Mouse (Mus musculus) heart, postnatal 36 days (tissue): ENCODE results near the gene Gm1604a. TPM values are rescaled to one million over a fixed set of nuclear protein-coding genes. Genes with fewer than 3 reads are reported as not detected.
"Not testable (repeated sequence)": the region's sequence is repeated elsewhere in the genome, so short reads cannot be mapped to it uniquely, and the experiment has no call there.

Experiments used
- DNase-seq, 2 experiments: peaks; one replicate each; pipeline ENCODE4 v3.0.0; 2021 to 2022
- intact Hi-C: fragments of 180-260 bp; cut with DNase I; formaldehyde crosslinking; loops from one replicate; pipeline ENCODE4 v1.15.1; 2025
- total RNA-seq, 2 experiments: library from RNA; stranded (reverse); gene quantifications; 2 replicates each; pipeline ENCODE4 v1.2.3; 2021

Gm1604a gene
- total RNA-seq, 2 experiments from 2014 or later = not detected

DNA sequence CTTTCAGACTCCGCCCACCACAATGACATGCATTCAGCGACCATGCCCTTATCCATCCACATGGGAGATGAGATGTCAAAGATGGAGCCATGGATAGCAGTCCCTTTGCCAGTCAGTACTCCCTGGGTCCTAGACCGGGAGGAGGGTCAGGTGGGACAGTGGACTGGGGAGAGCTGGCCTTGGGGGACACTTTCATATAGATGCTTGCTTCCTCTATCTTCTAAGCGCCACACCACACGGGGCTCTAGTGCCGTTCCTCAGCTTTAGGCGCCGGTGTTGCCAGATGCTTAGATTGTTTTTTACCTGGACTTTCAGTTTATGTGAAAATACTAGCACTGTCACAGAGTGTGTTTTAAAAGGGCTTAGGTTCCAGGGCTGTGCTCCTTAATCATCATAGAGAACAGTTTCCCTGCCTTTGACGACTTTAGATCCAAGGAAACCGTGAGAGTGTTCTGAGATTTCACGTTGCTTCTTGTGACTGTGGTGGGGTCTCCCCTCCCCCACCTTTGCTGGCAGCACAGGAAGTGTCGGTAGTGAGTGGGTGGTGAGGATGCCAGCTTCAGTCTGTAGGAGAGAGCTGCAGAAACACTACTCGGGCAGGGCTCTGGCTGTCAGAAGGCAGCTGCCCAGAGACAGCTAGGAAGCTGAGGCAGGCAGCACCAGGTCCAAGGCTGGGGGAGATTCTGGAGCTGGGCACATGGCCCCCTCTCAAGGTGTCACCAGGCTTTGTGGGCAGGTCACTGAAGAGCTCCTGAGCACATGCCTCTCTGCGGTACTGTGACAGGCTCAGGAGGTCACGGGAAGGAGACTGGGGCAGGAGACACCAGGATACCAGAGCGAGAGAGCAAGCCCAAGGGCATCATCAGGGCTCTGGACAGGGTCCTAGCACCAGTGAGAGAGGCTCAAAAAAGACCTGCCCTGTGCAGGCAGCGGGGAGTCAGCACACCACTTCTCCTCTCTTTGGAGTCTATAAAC, 8.1 kb downstream of the Gm1604a start:
- intact Hi-C loops, DNase-seq: not testable (repeated sequence)

DNA sequence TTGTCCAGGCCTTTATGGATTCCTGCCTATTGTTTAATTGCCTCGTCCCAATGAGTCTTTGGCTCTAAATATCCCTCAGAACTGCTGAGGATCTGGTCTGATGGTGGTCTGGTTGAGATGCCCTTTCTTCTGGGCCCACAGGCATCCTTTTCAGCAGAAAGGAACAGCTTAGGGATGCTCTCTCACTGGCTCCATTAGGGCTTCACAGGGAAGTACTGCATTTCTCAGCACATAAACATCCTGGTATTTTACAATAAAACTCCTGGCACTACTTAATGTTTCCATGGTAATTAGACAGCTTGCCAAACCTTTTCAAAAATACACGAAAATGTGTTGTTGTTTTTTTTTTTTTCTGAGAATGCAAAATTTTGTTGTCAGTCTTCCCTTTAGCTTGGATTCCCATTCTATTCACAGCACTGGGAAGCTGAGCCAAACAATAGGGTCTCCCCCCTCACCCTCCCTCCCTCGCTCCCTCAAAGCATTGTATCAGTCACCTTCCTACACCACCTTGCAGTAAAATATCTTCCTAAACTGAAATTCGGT, 43.7 kb downstream of the Gm1604a start:
- intact Hi-C loops, DNase-seq: not testable (repeated sequence)

DNA sequence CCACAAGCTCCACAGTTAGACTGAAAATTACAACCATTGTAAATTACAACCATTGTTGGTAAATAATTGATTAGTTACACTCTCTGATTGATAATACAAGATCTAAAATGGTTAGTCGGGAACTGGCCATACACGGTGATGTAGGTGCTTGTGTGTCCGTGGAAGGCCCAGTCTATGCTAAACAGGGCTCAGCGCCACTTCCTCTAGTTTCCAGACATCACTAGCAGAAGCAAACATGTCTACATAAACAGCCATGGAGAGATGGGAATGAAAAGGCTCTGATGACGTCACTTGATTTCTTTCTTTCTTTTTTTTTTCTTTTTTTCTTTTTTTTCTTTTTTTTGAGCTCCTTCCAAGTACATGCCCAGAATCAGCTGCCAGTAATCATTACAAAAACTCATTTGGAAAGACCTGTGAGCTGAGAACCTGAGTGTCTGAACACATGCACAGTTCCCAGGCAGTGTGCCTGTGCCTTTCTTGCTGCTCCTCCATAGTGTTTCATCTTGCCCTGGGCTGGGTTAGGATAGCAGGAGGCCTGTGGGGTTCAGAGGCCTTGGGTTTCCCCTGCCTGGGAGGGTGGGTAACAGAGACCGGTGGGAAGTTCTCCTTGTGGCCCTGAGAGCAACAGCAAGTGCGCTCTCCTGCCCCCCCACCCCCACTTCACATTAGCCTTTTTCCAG, 44.3 kb downstream of the Gm1604a start:
- intact Hi-C loops, DNase-seq: not testable (repeated sequence)

DNA sequence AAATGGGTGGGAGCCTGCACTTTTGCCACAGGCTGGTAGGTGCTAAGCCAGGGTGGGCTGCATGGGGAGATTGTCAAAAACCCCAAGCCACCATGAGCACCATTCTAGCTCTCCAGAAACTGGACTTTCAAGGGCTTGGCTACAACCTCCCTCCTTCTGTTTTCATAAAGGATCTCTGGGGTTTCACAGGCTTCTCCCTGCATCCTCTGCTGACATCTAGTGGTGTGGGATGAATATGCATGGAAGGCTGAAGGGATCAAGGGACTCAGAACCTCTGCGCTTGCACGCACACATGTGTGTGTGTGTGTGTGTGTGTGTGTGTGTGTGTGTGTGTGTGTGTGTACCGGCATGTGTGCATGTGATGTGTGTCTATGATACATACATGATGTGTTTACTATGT, 49.1 kb downstream of the Gm1604a start:
- intact Hi-C loops = not testable (repeated sequence)

DNA sequence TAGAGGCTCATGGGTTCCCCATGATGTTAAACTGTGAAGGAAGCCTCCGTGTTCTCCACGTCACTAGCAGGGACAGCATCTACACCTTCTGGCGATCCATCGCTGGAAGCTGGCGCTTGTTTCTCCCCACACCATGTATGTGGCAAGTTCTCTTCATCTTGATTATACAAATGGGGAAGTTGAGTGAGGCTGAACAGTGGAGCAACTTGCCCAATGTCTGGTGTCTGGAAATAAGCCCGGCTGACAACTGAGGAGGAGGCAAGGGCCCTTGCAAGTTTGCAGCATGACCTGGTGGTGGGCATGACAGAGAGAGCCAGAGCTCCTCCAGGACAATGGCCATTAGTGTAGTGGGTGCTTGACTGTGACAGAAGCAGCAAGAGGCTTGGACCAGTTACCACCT, 50.2 kb downstream of the Gm1604a start:
- intact Hi-C loops, DNase-seq: not testable (repeated sequence)

More for the DNA sequence above, 49.1 kb downstream of the Gm1604a start:
- DNase-seq = peak; percentile 23 to 39

DNA sequence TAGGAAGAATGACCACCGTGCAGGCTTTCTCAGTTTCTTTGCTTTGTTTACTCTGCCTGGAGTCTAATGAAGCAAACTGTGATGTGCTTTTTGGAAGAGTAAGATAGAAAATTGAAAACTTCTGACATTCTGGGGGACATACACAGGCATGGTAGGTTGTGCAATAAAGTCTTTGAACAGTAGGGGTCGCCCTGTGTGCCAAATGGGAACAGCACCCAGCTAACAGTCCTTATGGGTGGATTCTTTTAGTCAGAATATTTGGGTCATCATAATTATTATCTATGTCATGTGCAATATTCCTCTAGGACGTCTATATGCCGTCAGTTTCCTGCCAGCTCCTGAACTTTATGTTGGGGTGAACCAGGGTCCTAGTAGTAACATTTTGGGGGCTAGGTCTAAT, 54.2 kb downstream of the Gm1604a start:
- DNase-seq = peak; percentile 59 to 69
- intact Hi-C loops = not testable (repeated sequence)

DNA sequence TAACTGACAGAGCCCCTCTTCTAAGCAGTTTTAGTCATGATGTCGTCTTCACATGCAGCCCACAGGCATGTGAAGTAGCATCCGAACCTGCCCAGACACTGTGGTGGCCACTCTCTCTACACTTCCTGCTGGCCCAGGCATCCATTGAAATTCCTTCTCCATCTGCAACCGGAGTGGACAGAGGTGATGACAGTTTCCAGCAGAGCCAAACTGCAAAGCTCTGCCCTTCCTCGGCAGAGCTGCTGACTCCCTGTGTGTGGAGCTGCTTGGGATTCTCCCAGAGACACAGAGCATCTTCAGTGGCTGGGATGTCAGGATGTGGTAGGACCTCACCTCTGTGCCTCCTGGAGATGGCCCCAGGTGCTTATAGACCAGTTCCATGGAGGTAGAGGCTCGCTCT, 59.2 kb downstream of the Gm1604a start:
- DNase-seq, intact Hi-C loops: not testable (repeated sequence)

DNA sequence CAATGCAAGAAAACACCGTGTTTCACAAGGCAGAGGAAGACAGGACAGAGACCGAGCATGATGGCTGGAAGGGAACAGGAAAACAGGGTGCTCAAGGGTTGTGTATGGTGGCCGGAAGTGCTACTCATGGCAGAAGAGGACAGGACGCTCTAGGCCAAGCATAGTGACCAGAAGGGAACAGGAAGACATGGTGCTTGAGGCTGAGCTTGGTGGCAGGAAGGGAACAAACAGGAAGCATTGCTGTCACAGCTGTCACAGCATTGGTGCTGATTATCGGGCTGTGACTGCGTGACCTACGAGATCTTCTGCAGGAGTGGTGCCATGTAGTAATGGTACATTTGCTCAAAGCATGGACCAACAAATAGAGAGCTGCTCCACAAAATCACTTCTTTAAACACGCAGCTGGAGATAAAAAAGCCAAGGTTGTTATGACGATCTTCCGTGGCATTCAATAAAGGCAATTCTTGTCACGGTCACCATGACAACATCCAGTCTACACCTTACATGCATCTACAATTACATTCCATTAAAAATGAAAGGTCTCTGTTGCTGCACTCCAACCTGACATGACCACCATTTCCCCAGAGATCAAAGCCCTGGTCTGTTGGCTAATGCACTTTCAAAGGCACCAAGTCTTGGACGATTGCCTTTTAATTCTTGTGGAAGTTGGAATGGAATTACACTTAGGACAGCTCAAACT, 60.3 kb downstream of the Gm1604a start:
- DNase-seq, intact Hi-C loops: not testable (repeated sequence)

DNA sequence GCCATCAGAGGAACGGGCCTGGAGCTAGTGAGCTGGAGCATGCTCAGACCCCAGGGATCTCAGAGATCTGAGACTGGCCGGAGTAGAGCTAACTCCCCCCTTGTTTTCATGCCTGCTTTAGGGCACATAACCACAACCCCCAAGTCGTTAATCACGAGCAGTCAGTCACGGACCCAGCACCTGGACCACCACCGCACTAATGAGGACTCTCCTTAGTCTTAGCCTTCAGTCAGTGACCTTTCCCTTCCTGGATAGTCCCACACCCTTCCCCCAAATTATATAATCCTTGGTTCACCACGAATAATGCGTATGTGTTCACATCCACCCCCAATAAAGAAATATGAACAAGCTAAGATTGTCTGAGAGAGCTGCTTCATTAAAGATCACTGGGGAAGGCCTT, 61.5 kb downstream of the Gm1604a start:
- intact Hi-C loops, DNase-seq: not testable (repeated sequence)

DNA sequence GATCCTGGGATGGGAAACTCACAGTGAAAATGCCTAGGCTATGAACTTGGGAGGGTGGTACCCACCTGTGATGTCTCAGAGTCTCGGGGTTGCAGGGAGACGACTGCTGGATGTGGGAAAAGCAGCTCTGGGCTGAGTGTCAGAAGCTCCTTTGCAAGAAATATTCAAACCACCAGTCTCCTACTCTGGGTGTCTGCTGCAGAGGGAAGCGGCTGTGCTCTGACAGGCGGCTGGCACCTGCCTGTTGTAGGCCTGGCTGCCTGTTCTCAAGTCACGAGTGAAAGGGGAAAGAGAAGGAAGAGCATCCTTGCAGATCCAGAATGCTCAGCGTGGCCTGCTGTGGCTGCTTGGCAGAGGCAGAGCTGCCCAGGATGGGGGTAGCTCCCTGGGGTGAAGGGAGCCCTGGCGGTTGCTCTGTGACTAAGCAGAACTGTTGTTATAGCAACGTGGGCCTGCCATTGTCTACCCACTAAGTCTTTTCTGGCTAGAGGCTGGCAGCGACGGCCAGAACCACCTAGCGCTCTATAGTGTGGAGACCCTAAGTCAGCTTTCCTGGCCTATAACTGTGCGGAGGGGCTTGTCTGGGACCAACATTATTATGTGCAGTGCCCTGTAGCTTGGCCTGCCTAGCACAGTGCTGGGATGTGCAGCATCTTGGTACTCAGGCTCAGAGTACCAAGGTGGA, 72.6 kb downstream of the Gm1604a start:
- intact Hi-C loops, DNase-seq: not testable (repeated sequence)

DNA sequence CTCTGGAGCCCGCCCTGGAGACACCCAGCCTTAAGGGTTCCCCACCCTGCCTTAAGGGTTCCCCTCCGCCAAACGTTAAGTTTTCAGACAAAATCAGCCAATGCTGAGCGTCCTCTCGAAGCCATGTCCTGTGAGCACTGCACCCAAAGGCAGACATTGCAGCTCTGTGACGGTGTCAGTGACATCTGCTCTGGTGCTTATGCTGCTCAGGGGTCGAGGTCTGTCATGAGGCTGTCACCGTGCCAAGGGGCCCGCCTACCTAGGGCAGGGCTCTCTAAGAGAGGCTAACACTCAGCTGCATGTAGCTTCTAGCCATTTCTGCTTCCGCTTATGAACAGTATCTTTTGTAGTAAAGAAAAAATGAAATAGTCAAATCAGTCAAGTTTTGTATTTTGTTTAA, 73.7 kb downstream of the Gm1604a start:
- intact Hi-C loops, DNase-seq: not testable (repeated sequence)

DNA sequence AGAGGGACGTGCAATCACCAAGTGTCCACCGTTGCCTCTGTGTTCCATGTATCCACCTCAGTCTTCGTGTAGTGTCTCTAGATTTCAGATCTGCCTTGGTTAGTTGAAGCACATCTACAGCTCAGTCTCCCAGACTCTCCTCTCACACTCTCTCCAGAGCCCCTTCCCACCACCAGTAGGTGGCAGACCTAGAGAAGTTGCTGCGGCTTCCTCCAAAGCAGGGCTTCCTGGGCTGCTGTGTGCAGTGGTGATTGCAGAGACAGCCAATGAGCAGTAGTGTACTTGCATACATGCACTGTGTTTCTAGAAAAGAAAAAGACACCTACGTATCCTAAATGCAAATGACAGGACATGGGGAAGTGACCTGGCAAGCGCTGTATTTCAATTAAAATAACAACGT, 77.6 kb downstream of the Gm1604a start:
- intact Hi-C loops, DNase-seq: not testable (repeated sequence)

DNA sequence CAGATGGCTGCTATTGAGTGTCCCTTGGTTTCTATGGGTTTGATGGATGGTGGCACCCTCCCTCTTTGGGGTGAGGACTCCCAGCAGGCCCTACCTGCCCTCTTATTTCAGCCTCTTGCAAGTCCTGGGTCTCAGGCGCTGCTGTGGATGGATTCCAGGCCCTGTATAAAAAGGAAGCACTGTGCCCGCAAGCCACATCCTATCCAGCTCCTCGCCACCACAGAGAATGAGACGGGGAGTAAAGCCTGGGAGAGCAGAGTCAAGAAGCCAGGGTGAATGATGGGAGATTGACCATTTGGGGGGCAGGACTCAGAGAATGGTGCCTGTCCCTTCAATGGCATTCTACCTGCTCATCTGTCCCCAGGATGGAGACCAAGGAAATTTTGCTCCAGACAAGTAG, 86.3 kb downstream of the Gm1604a start:
- DNase-seq, intact Hi-C loops: not testable (repeated sequence)

DNA sequence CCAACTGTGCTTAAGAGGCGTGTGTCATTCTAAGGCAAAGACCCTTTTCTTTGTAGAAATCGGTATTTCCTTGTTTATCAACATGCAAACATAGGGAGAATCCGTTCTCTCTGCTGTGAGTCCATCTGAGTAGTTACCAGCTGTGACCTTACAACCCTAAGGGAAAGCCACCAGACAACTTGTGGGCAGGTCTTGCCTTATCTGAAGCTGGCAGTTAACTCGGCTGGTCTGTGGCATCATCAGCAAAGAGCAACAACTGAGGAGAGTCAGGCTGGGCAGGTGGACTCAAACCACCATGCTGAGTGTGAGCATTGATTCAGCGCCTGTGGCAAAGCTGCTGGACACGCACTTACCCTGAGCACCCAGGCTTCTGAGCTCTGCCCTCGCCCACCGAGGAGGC, 90.9 kb downstream of the Gm1604a start:
- intact Hi-C loops, DNase-seq: not testable (repeated sequence)

DNA sequence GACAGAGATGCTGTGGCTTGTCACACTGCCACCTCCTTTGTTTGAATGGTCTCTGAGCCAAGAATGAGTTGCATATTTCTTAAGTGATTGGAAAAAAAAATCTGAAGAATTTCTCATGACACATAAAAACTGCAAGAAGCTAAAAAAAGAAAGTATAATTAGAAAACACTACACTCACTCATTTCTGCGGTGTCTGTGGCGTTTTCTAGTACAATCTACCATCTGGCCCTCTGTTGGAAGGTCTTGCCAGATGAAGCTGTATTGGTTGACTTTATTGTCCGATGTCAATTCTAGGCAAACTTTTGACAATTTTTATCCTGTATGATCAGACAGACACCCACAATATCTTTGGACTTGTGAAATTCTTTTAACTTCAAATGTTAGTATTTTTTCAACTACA, 95.5 kb downstream of the Gm1604a start:
- intact Hi-C loops, DNase-seq: not testable (repeated sequence)

DNA sequence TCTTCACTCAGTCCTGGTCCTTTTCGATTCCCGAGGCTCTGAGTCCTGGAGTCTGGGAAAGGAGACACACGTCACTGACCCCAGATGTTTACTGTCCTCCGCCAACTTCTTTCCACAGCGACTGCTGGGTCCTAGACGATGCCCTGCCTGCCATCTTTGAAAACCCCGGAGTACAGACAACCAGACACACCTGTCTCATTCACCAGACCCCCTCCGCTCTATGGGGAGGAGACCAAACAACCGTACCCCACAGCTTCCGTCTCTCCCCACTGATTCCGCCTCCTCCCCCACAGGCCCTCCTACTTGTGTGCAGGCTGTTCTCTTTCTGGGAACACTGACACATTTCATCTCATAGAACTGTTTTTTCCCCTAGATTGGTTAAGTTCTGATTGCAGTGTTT, 97.2 kb downstream of the Gm1604a start:
- DNase-seq, intact Hi-C loops: not testable (repeated sequence)

DNA sequence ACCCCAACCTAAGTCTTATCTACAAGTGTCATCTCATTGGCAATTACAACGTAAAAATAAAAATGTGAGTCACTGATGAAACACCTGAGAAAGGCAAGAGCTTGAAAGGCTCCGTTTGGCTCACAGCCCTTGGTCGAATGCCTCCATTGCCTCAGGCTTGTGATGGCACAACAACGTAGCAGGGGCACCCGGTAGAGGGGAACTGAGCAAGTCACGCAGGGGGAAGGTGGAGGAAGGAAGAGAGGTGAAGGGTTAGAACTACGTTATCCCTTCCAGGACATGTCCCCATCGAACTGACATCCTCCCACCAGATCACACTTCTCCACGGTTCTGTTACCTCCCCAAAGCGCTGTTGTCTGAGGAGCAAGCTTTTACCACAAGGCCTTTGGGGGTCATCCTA, 101.1 kb downstream of the Gm1604a start:
- DNase-seq, intact Hi-C loops: not testable (repeated sequence)

DNA sequence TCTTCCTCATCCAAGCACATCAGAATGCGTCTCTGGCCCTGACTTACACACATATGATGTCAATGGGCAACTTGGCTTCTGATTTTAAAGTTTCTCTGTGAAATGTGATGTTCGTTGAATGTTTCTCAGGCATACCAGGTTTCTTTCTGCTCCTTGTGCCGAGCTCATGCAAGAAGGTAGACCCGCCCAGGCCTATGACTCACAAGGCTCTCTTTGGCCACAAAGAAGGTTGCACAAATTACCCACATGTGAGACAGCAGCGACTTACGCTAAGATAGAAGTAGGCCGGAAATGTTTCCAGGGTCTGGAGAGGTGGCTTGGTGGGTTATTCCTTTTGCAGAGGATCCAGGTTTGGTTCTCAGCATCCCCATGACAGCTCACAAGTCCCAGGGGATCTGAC, 108.6 kb downstream of the Gm1604a start:
- DNase-seq, intact Hi-C loops: not testable (repeated sequence)

DNA sequence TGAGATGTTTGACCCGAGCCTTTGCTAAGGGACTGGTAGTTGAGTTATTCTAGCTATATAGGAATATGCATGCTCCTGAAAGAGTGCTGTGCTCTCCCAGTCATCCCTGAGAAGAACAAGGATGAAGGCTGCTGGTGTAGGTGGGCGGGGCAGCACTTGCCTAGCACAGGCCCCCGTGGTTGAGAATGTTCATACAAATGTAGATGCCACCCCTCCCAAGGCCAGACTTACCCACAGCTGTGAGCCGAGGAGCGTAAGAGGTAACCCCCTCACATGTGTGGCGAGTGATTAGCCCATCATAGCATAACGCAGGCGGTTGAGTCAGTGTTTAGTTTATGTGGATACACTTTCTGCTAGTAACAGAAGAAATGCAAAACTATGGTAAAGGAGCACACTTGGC, 109.9 kb downstream of the Gm1604a start:
- intact Hi-C loops, DNase-seq: not testable (repeated sequence)
